Mouse (Mus musculus) cerebellum, adult (tissue): Measurements from ENCODE around the gene Krtap24-1.

ENCODE experiments used
- ATAC-seq: cut with Nextera tagmentation; 2 replicates; pipeline ENCODE4 v1.9.2; 2017; ENCODE audit warnings: mild to moderate bottlenecking, moderate library complexity, mixed read lengths; ENCODE audit not compliant: insufficient number of reproducible peaks, low FRiP score, low TSS enrichment

Krtap24-1 gene

DNA sequence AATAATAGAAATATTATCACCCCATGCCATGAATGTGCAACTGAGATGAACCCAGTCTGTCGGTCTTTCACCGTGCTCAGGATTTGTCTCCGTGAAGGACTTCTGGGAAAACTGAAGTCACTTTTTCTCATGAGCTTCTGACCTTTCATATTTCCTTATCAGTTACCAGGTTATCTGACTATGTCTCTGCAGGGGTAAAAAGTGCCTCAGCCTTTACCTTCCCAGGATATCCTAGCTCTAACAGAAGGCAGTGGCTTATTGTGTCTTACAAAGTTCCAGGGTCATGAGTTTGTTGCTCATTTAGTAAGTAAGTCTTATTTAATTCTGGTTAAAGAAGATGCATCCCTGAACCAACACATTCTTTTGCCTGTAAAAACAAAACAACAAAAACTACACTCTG is 42.3 kb downstream of the Krtap24-1 start:
- no peak for ATAC-seq

- no peak for ATAC-seq
Observed at GRCm38 (mm10) chr16:88569096-88569495, 43.0 kb downstream of the Krtap24-1 start.

DNA sequence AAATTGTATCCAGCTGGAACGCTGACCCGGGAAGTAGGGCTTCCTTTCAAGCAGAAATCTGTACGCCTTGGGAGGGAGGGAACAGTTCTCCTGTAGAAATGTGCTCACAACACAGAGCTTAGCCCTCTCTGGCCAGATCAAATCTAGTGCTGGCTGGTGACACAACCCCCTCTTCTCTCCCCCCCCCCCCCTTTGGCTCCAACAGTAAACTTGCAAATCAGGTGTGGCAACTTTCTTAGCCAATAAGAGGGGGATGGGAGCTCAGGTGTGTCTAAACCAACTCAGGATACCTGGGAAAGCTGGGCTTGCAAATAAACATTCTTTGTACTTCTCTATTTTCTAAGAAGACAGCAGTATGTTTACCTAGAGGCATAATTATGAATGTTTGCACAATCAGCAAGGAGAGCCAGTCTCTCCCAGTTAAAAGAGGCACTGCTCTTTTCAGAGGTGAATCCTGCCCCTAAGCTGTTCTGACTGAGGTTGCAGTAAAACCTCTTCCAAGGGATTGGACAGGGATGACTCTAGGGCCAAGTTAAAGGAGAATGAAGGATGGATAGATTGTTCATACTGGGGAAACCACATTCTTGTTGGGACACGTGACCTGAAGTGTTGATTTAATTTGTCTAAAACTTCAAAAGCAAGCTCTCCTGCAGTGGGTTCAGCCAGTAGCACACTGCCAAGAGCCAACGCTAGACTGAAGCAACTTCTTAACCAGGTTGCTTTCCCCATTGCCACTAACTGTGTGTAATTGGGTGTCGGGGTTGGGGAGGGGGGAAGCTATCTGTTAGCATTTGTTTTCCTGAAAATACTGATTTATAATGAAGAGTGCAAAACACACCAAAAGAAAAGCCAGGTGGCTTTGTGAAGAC is 48.8 kb downstream of the Krtap24-1 start, which contains the start of gene Cldn8:
Cldn8 (minus strand) TSS at position 139 of the 869 bp plus-strand sequence.
- no peak for ATAC-seq

- no peak for ATAC-seq
Observed at GRCm38 (mm10) chr16:88561617-88562164, 50.4 kb downstream of the Krtap24-1 start.
